Mouse (Mus musculus): Measurements from ENCODE around the gene Agpat4.

Agpat4 gene

GRCm38 (mm10) chr17:12225227-12225626, 106.7 kb downstream of the Agpat4 start:
- no peak for DNase-seq (ENCODE audit: extremely low spot score, low spot score)

- peak; percentile 41 for DNase-seq (ENCODE audit: extremely low spot score, low spot score)
Observed at GRCm38 (mm10) chr17:12226551-12226950, 108.0 kb downstream of the Agpat4 start.

- no peak for DNase-seq (ENCODE audit: extremely low spot score, low spot score)
Observed at GRCm38 (mm10) chr17:12228001-12228400, 109.5 kb downstream of the Agpat4 start.

- DNase-seq (ENCODE audit: extremely low spot score, low spot score): no peak
Observed at GRCm38 (mm10) chr17:12228471-12228870, 110.0 kb downstream of the Agpat4 start.

- no peak for DNase-seq (ENCODE audit: extremely low spot score, low spot score)
Observed at GRCm38 (mm10) chr17:12229756-12230155, 111.3 kb downstream of the Agpat4 start.

- no peak for DNase-seq (ENCODE audit: extremely low spot score, low spot score)
Observed at GRCm38 (mm10) chr17:12230167-12230566, 111.7 kb downstream of the Agpat4 start.

- no peak for DNase-seq (ENCODE audit: extremely low spot score, low spot score)
Observed at GRCm38 (mm10) chr17:12231087-12231486, 112.6 kb downstream of the Agpat4 start.

GRCm38 (mm10) chr17:12232724-12233123, 114.2 kb downstream of the Agpat4 start:
- DNase-seq (ENCODE audit: extremely low spot score, low spot score): no peak

GRCm38 (mm10) chr17:12240701-12241100, 122.2 kb downstream of the Agpat4 start:
- DNase-seq (ENCODE audit: extremely low spot score, low spot score): no peak

- DNase-seq (ENCODE audit: extremely low spot score, low spot score): no peak
Observed at GRCm38 (mm10) chr17:12249783-12250504, 131.4 kb downstream of the Agpat4 start.

- no peak for DNase-seq (ENCODE audit: extremely low spot score, low spot score)
Observed at GRCm38 (mm10) chr17:12250581-12250980, 132.1 kb downstream of the Agpat4 start.

- DNase-seq (ENCODE audit: extremely low spot score, low spot score): no peak
Observed at GRCm38 (mm10) chr17:12256142-12256541, 137.6 kb downstream of the Agpat4 start.

- DNase-seq (ENCODE audit: extremely low spot score, low spot score): no peak
Observed at GRCm38 (mm10) chr17:12258517-12258916, 140.0 kb downstream of the Agpat4 start.

- DNase-seq (ENCODE audit: extremely low spot score, low spot score): no peak
Observed at GRCm38 (mm10) chr17:12259957-12260356, 141.5 kb downstream of the Agpat4 start.

GRCm38 (mm10) chr17:12261376-12261775, 142.9 kb downstream of the Agpat4 start:
- DNase-seq (ENCODE audit: extremely low spot score, low spot score): no peak

- no peak for DNase-seq (ENCODE audit: extremely low spot score, low spot score)
Observed at GRCm38 (mm10) chr17:12261887-12262286, 143.4 kb downstream of the Agpat4 start.

- no peak for DNase-seq (ENCODE audit: extremely low spot score, low spot score)
Observed at GRCm38 (mm10) chr17:12262851-12263250, 144.3 kb downstream of the Agpat4 start.

GRCm38 (mm10) chr17:12263787-12264186, 145.3 kb downstream of the Agpat4 start:
- DNase-seq (ENCODE audit: extremely low spot score, low spot score): no peak

- no peak for DNase-seq (ENCODE audit: extremely low spot score, low spot score)
Observed at GRCm38 (mm10) chr17:12264293-12264692, 145.8 kb downstream of the Agpat4 start.

GRCm38 (mm10) chr17:12265969-12266925, 147.7 kb downstream of the Agpat4 start:
- DNase-seq (ENCODE audit: extremely low spot score, low spot score): peak; percentile 46

GRCm38 (mm10) chr17:12268091-12268490, 149.6 kb downstream of the Agpat4 start:
- no peak for DNase-seq (ENCODE audit: extremely low spot score, low spot score)

GRCm38 (mm10) chr17:12268538-12268937, 150.0 kb downstream of the Agpat4 start:
- no peak for DNase-seq (ENCODE audit: extremely low spot score, low spot score)
